Mouse (Mus musculus): ENCODE measurements at regions not wholly inside any gene's neighbourhood (a gene's known extent, or its start where the extent isn't known, plus 50 kb on each side); places are given as distances from the start of the nearest gene placed in this dataset.
A peak's percentile ranks its signal among the peaks of the same experiment; 100 is the strongest.

GRCm38 (mm10) chr13:97418081-97418480, 177.2 kb downstream of the Enc1 start:
- Histone ChIP-seq H3K27ac (peak overlapping the region; percentile 25; the same call in 1 of the 2 replicates), H3K4me3 (no peak overlapping the region)
- TF ChIP-seq CTCF (conservative IDR thresholded peaks at IDR 0.05): no peak
- no peak for DNase-seq (ENCODE audit: low spot score in 2 of 2)

DNA sequence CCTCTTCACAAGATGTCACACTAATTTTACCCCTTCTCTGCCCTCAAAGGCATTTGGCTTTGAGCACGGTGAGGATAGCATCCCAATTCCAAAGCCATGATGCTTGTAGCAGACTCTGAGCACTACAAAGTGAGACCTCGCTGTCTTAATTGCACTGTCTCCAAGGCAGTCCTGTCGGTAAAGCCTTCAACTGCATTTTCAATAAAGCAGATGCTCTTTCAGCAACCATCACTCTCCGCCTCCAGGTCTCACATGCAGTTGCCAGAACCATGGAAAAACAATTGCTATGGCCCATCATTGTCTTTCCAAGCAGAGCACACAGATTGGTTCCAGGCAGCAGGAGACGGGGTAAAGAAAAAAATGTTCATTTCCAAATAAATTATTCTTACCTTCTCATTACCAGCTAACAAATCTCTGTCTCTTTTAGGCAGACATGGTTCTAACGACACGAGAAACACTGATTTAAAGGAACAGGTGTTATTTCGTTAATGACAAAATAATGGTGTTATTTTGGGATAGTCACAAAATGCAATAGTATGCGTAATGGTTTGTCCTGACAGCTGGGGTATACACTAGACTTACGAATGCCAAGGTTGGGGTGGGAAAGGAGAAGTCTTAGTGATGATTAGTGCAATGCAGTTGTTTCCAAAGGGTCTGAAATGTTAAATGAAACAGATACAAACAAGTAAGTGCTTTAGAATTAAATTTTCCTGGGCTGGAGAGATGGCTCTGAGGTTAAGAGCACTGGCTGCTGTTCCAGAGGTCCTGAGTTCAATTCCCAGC, 175.2 kb downstream of the Enc1 start:
- H3K27ac ChIP-seq: peak overlapping the region; percentile 82
- peak in 1 of 2 experiments; percentile 60 for DNase-seq (ENCODE audit: low spot score in 2 of 2)
- TF ChIP-seq CTCF (conservative IDR thresholded peaks at IDR 0.05): peak; percentile 54

DNA sequence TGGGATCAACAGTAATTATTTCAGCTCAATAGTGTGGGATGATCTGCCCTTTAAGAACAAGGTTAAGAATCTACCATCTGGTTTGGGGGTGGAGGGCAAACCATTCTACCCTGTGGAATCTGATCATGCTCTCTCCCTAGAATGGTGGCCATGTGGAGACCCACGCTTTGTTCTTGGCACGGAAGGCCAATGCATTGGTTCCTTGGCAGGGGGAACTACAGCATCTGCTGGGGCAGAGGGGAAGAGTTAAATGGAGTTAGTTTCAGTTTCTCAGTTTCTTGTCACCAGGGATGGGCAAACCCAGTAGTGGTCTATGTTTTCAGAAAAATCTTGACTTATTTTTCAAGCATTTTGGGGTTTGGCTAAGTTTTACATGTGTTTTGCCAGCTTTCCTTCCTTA, 174.5 kb downstream of the Enc1 start:
- peak overlapping the region; percentile 82 for H3K27ac ChIP-seq
- no peak overlapping the region for H3K4me3 ChIP-seq
- peak in 1 of 2 experiments; percentile 59 for DNase-seq (ENCODE audit: low spot score in 2 of 2)
- no peak for TF ChIP-seq CTCF (conservative IDR thresholded peaks at IDR 0.05)

More for the DNA sequence above, 175.2 kb downstream of the Enc1 start:
- no peak overlapping the region for H3K4me3 ChIP-seq

- no peak for TF ChIP-seq CTCF (conservative IDR thresholded peaks at IDR 0.05)
- Histone ChIP-seq H3K27ac (no peak overlapping the region), H3K4me3 (no peak overlapping the region)
- DNase-seq (ENCODE audit: low spot score in 2 of 2): no peak
Measured at GRCm38 (mm10) chr13:97412151-97412550, 171.2 kb downstream of the Enc1 start.

DNA sequence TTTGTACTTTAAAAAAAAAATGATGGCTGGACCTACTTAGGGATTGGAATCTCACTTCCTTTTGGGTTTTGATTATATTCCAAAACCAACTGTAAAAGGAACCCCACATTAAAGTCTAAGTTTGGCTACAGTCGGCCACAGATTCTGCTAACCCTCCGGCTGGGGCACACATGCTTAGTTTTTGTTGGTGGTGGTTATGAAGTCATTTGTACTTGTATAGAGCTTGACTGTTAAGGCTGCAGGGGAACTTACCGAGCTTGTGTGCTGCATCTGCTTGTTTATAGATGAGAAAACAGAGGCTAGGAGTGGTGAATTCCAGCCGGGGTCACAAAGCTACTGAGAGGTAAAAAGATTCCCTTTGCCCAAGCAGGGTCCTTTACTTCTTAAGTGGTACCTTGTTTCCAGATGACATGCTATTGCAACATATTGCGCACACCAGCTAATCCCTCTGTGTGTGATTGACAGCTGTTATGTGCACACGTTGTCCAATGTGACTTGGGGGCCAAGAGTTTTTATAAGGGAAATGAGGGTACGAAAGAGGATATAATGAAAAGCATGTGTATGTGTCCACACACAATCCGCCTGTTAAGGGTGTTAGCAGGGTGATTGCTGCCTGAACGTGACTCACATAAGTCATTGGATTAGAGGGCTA, 169.8 kb downstream of the Enc1 start:
- Histone ChIP-seq H3K4me3 (no peak overlapping the region), H3K27ac (peak overlapping the region; percentile 57)
- TF ChIP-seq CTCF (conservative IDR thresholded peaks at IDR 0.05): no peak
- DNase-seq (ENCODE audit: low spot score in 2 of 2): no peak

- Histone ChIP-seq H3K27ac (peak overlapping the region; percentile 57), H3K4me3 (no peak overlapping the region)
- TF ChIP-seq CTCF (conservative IDR thresholded peaks at IDR 0.05): no peak
- no peak for DNase-seq (ENCODE audit: low spot score in 2 of 2)
Measured at GRCm38 (mm10) chr13:97409891-97410525, 169.1 kb downstream of the Enc1 start.

- TF ChIP-seq CTCF (conservative IDR thresholded peaks at IDR 0.05): no peak
- Histone ChIP-seq H3K27ac (peak overlapping the region; percentile 57), H3K4me3 (no peak overlapping the region)
- DNase-seq (ENCODE audit: low spot score in 2 of 2): no peak
Measured at GRCm38 (mm10) chr13:97409291-97409780, 168.4 kb downstream of the Enc1 start.

GRCm38 (mm10) chr13:97408414-97409290, 167.7 kb downstream of the Enc1 start:
- Histone ChIP-seq H3K27ac (peak overlapping the region; percentile 57), H3K4me3 (no peak overlapping the region)
- DNase-seq (ENCODE audit: low spot score in 2 of 2): no peak
- TF ChIP-seq CTCF (conservative IDR thresholded peaks at IDR 0.05): no peak

DNA sequence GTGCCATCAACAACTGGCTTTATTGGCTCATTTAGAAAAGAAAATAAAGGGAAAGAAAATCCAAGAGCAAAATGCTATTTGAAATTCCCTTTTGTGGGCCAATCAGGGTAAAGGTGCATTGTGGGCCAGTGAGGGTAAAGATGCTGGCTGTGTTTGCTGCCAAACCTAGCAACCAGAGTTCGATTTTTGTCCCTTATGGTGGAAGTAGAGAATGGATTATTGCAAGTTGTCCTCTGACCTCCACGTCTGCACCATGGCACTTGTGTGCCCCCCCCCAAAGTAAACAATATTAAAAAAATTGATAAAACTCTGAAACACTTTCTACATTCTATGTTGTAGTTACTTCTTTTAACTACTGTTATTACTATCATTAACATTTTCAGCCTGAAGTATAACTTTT, 166.9 kb downstream of the Enc1 start:
- H3K27ac ChIP-seq: no peak overlapping the region
- no peak overlapping the region for H3K4me3 ChIP-seq
- no peak for DNase-seq (ENCODE audit: low spot score in 2 of 2)
- no peak for TF ChIP-seq CTCF (conservative IDR thresholded peaks at IDR 0.05)

DNA sequence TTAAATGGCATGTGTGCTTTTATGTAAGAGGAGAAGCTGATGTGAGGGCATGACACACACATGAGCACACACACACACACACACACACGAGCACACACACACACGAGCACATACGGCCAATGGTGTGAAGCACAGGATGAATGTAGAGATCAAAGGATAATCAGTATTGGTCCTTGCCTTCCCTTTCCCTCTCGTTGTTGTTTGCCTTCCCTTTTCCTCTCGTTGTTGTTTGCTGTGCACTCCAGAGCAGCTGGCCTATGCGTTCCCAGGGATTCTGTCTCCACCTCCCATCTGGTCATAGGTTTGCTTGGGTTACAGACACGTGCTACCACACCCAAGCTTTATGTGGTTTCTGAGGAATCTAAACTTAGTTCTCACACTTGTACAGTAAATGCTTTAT, 165.8 kb downstream of the Enc1 start:
- Histone ChIP-seq H3K27ac (no peak overlapping the region), H3K4me3 (no peak overlapping the region)
- no peak for DNase-seq (ENCODE audit: low spot score in 2 of 2)
- no peak for TF ChIP-seq CTCF (conservative IDR thresholded peaks at IDR 0.05)

DNA sequence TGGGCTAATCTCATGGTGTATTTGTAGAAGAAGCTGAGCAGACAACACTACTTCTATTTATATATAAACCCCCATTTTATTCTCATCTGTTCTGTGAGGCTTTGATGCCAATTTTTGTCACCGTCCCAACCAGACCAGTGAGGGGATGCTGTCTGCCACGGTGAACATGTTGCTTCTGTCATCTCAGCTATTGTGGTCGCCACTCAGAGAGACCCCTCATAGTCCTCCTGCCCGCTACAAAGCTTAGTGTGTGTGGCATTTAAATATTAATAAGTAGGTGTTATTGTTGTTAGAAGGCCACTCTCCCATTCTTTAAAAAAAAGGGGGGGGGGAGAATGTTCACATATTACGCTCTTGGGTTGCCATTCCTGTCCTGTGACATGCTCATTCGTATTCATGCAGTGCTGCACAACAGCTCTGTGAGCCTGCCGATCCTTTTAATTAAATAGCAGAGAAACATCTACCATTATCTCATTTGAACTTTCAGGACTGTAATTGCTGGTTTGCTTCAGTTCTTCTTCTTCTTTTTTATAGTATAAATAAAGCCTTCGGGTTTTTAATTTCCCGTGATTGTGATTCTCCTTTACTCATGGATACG, 161.4 kb downstream of the Enc1 start:
- TF ChIP-seq CTCF (conservative IDR thresholded peaks at IDR 0.05): no peak
- Histone ChIP-seq H3K27ac (no peak overlapping the region), H3K4me3 (no peak overlapping the region)
- no peak for DNase-seq (ENCODE audit: low spot score in 2 of 2)

DNA sequence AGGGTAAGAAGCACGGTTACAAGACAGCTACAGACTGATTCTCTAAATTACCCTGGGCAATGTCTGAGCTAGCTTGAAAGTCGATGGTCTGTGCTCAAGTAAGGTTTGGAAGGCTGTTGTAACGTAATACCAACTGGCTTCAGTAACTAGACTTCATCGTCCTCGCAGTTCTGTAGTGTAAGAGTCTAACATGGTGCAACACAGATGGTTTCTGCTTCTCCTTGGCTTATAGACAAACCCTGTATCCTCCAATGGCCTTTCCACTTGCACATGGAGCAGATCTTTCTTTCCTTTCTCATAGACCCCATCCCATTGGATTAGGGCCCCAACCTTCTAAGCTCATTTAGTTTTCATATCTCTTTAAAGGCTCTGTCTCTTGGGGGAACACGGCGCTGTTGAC, 160.7 kb downstream of the Enc1 start:
- no peak overlapping the region for H3K27ac ChIP-seq
- TF ChIP-seq CTCF (conservative IDR thresholded peaks at IDR 0.05): no peak
- no peak overlapping the region for H3K4me3 ChIP-seq
- DNase-seq (ENCODE audit: low spot score in 2 of 2): no peak

Data from layer of hippocampus, adult 2 months (tissue).